Mouse (Mus musculus): ENCODE measurements around the gene Gm21987. TPM values are rescaled to one million over a fixed set of nuclear protein-coding genes. Genes with fewer than 3 reads are reported as not detected.

Gm21987 gene
- polyA plus RNA-seq, 1 experiment from 2014 or later = not detected

DNA sequence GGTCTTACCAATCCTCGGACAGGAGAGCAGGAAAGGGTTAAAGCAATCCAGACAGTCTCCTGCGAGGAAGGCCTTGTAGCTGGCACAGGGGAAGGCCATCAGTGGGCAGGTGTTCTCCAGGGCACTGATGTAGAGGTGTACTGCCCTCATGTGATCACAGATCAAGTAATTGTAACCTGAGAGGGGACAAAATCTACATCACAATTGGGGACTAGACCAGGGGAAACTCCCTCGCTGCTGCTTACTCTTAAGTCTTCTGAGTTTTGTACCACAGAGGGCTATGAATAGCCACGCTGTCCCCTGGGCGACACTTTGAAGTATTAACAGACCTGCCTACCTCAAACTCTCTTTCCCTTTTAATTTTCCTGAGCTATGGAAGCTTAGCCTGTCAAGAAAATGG lies 60.7 kb downstream of the Gm21987 start:
- DNase-seq (ENCODE audit: low spot score) = no peak
- Histone ChIP-seq H3K27ac (no peak overlapping the region), H3K4me1 (replicated peaks) (0 out of 2 replicates have a peak, but pooled peaks cover 8% of the 10 kb centered on the region), H3K9me3 (no peaks in the 10 kb centered on the region), H3K27me3 (ENCODE audit: insufficient read depth, poor library complexity, severe bottlenecking) (no peaks in the 10 kb centered on the region), H3K4me3 (no peak overlapping the region), H3K36me3 (no peaks in the 10 kb centered on the region)
- WGBS = 44% methylated on average over 5 of the region's 5 CpGs

GRCm38 (mm10) chr16:38408416-38408815 lies 61.6 kb downstream of the Gm21987 start:
- Histone ChIP-seq H3K4me1 (replicated peaks) (0 out of 2 replicates have a peak, but pooled peaks cover 8% of the 10 kb centered on the region), H3K4me3 (no peak overlapping the region), H3K27ac (no peak overlapping the region), H3K9me3 (no peaks in the 10 kb centered on the region), H3K36me3 (no peaks in the 10 kb centered on the region), H3K27me3 (ENCODE audit: insufficient read depth, poor library complexity, severe bottlenecking) (no peaks in the 10 kb centered on the region)
- 99% methylated on average over 8 of the region's 8 CpGs for WGBS
- no peak for DNase-seq (ENCODE audit: low spot score)

Other genes starting within 250 kb of the Gm21987 start
- gene Nr1i2, start 52.2 kb upstream of the Gm21987 start, polyA plus RNA-seq (2016; fragmentation: Nextera tagmentation; extraction: Ambion mirVana) = not detected in 2 replicates
- 0.60 and 2.0 TPM in 2 replicates for gene Maats1, start 4.9 kb upstream of the Gm21987 start, polyA plus RNA-seq (2016; fragmentation: Nextera tagmentation; extraction: Ambion mirVana)
- gene Cox17, start within 50 bp of the Gm21987 start, polyA plus RNA-seq (2016; fragmentation: Nextera tagmentation; extraction: Ambion mirVana) = 142 and 146 TPM in 2 replicates
- 0.68 and 1.6 TPM in 2 replicates for gene Popdc2, start 15.2 kb downstream of the Gm21987 start, polyA plus RNA-seq (2016; fragmentation: Nextera tagmentation; extraction: Ambion mirVana)
- gene Pla1a, start 86.1 kb downstream of the Gm21987 start, polyA plus RNA-seq (2016; fragmentation: Nextera tagmentation; extraction: Ambion mirVana) = 0.10 and 0.27 TPM in 2 replicates
- gene Adprh, start 105.7 kb downstream of the Gm21987 start, polyA plus RNA-seq (2016; fragmentation: Nextera tagmentation; extraction: Ambion mirVana) = 143 and 164 TPM in 2 replicates
- gene Cd80, start 108.5 kb downstream of the Gm21987 start, polyA plus RNA-seq (2016; fragmentation: Nextera tagmentation; extraction: Ambion mirVana) = 0.41 and 0.52 TPM in 2 replicates
- gene Timmdc1, start 175.6 kb downstream of the Gm21987 start, polyA plus RNA-seq (2016; fragmentation: Nextera tagmentation; extraction: Ambion mirVana) = 36.1 and 36.7 TPM in 2 replicates
- 61.3 and 66.9 TPM in 2 replicates for gene Poglut1, start 203.2 kb downstream of the Gm21987 start, polyA plus RNA-seq (2016; fragmentation: Nextera tagmentation; extraction: Ambion mirVana)
- gene Tmem39a, start 211.7 kb downstream of the Gm21987 start, polyA plus RNA-seq (2016; fragmentation: Nextera tagmentation; extraction: Ambion mirVana) = 69.4 and 92.4 TPM in 2 replicates